Mouse (Mus musculus) layer of hippocampus, adult 2 months (tissue): Measurements from ENCODE around the gene Clgn. TPM values are rescaled to one million over a fixed set of nuclear protein-coding genes. Genes with fewer than 3 reads are reported as not detected.
A peak's percentile ranks its signal among the peaks of the same experiment; 100 is the strongest.

Experiments
- DNase-seq, 2 experiments: peaks; one replicate each; pipeline ENCODE4 v3.0.0; 2022; ENCODE audit warnings: low spot score in 2 of 2
- H3K27ac ChIP-seq: fragments of 200-600 bp; 2 replicates; pipeline ENCODE4 v1.8.1; 2022
- H3K4me3 ChIP-seq: fragments of 200-600 bp; 2 replicates; pipeline ENCODE4 v1.8.1; 2022; ENCODE audit warnings: mild to moderate bottlenecking
- CTCF ChIP-seq: fragments of 200-600 bp; conservative IDR thresholded peaks from 2 replicates; pipeline ENCODE4 v1.8.1; 2022; ENCODE audit warnings: antibody characterized with exemption, mild to moderate bottlenecking, moderate library complexity
- total RNA-seq, 2 experiments: library from RNA; stranded (reverse); gene quantifications; 2 replicates each; pipeline ENCODE4 v1.2.3; 2021

Clgn gene
- total RNA-seq, 2 experiments from 2014 or later = 7.8 to 8.3 TPM

DNA sequence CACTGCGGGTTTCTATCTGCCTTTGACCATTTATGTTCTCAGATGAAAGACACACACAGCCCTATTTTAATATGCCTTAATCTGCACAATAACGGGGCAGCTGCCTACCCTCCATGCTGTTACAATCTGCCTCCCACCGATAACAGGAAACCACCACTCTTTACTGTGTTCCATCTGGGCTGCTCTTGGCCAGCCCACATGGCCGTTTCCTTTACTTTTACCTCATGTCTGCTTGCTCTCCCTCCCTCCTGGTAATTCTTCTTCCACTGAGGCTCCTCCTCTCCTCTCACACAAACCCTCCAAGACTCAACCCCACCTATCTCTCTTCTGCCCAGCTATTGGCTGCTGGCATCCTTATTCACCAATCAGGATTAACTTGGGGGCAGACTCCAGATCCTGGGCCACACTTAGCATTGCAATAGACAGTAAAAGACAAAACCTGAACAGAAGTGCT, 39.4 kb downstream of the Clgn start:
- TF ChIP-seq CTCF = no peak
- peak in 1 of 2 experiments; percentile 15 for DNase-seq
- H3K27ac ChIP-seq = no peak overlapping the region
- H3K4me3 ChIP-seq = no peak overlapping the region

DNA sequence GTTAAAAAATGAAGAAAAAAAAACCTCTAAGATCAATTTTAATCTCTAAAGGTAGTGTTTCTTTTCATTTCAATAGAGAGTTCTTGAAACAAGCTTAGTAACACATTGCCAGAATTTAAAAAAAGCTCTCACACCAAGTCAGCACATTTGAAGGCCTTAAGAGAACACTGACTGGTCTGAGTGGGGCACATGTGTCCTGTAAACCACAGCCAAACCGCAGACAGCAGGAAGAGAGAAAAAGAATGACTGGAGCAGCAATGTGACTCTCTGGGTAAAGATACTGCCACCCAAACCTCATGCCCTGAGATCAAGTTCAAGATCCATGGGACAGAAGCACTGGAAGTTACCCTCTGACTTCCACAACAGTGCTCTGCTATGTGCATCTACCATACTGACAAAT, 47.4 kb downstream of the Clgn start:
- no peak for TF ChIP-seq CTCF
- no peak for DNase-seq
- no peak overlapping the region for H3K4me3 ChIP-seq
- no peak overlapping the region for H3K27ac ChIP-seq

DNA sequence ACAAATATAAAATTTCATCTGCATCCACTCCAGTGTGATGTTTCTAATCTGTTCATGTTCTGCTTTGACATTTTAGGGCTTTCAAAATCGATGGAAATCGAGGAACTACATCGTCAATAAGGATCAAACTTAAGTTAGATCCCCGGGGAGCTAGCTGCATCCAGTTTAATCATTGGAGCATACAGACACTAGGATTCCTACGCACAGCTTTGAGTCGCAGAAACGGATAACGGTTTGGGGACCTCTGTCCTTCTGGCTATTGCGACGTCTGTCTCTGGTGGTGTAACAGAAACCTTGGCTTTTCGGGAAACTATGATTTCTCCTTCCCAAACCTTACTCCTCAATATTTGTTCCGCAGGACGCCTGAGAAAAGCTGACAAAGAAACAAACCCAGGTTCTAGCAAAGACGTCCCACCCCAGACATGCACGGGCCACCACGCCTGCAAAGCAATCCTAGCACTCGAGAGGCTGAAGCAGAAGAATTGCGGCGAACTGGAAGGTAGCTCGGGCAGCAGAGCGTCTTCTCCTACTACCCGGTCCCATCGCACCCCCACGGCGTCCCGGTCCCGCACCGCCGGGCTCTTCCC, 52.1 kb downstream of the Clgn start:
- H3K27ac ChIP-seq = peak overlapping the region; percentile 87
- no peak for TF ChIP-seq CTCF
- H3K4me3 ChIP-seq = peak overlapping the region; percentile 94
- DNase-seq = peak in 1 of 2 experiments; percentile 18

DNA sequence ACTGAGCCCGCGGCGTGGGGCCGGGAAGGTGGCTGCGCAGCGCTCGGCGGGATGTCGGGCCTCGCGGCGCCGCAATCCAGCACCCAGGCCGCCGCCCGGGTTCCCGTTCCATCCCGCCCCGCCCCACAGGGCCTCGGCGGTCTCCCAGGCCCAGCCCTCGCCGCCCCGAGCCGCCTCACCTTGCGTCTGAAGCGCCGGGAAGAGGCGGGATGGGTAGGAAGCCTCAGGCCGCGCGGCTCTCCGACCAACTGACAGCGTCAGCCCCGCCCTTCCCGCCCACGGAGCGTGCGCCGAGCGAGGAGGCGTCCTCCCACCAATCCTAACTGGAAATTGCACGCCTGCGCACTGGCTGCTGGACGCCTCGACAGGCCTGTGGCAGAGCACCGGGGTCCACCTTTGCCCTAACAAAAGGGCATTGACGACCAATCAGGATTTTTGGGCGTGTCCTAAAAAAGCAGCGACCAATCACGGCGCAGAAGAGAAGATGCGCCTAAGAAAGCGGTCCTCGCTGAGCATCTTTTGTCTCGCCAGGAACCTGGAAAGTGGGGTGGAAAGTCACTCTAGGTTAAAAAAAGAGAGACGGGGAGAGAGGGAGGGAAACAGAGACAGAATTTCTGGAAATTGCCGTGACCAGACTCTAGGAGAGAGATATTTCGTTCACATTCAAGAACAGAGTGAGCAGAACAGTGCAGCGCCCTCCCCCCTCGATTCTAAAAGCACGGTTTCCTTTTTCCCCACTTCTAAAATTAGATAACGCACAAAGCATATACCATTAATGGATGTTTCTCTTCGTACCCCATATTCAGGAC, 52.8 kb downstream of the Clgn start:
- Histone ChIP-seq H3K4me3 (peak overlapping the region; percentile 94), H3K27ac (peak overlapping the region; percentile 87)
- TF ChIP-seq CTCF = no peak
- DNase-seq = peak; percentile 96 to 97

DNA sequence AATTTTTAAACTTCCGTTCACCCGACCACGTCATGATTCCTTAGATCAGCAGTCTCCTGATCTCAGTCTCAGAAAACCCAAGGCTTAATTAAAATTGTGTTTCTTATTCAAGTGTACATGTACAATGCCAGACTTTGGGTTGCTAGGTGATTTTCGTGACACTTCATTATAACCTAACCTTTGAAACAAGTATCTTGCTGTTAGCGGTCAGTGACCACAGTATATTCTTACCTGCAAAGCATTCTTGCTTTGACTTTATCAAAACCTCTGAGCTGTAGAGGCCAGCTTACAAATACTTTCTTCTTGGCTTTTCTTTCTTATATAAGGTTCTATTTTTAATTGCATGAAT, 53.4 kb downstream of the Clgn start:
- TF ChIP-seq CTCF = no peak
- H3K27ac ChIP-seq = peak overlapping the region; percentile 87
- no peak for DNase-seq
- H3K4me3 ChIP-seq = peak overlapping the region; percentile 94

DNA sequence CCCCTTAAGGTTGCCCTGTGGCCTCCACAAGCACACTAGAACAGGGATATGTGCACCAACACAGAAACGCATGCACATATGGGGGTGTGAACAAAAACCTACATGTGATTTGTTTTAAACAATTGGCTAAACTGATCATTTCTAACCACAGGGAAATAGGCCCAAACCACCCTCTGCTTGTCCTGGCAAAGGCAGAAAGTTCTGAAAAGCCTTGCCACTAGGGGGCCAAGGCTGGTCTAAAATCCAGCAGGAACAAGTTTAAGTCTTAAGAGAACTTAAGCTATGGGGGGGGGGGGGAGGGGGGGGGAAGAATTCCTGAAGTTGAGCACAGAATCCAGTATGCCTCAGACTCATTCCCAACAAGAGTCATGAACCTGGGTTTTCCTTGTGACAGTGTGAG, 60.3 kb downstream of the Clgn start:
- Histone ChIP-seq H3K4me3 (no peak overlapping the region), H3K27ac (no peak overlapping the region)
- DNase-seq = no peak
- TF ChIP-seq CTCF = peak; percentile 67

DNA sequence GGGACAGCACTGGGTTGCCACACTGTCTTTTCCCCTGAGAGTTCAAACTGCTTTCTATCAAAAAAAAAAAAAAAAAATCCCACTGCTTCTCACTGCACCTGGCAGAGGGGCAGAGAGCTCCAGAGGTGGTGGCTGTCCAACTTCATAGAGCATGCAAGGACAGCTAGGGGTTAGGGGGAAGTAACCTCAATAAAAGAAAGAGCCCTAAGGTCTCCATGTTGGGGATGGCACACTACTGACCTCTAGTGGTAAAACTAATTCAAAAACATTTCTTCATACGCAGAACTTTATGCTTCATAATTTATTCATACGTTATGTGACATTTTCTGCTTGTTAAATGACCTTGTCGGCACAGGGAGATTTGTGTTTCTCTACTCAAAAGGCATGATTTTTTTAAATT, 61.4 kb downstream of the Clgn start:
- Histone ChIP-seq H3K27ac (no peak overlapping the region), H3K4me3 (no peak overlapping the region)
- TF ChIP-seq CTCF = peak; percentile 88
- no peak for DNase-seq

DNA sequence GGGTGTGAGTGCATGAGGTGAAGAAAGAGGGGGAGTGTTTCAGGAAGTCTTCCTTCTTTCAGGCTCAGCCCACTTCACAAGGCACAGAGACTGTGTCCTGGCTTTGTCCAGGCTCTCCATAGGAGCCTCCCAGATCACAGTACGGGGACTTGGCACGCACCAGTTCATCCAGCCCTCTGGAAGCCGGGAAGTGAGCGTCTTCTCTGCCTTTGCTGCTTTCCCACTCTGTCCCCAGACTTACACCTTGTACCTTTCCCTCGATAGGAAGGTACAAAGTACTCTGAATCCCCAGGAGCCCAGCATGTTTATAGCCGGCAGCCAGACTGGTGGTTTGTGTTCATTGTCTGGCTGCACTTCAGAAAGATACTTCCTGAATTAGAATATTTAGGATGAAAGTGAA, 67.5 kb downstream of the Clgn start:
- no peak overlapping the region for H3K27ac ChIP-seq
- no peak overlapping the region for H3K4me3 ChIP-seq
- TF ChIP-seq CTCF = no peak
- no peak for DNase-seq

DNA sequence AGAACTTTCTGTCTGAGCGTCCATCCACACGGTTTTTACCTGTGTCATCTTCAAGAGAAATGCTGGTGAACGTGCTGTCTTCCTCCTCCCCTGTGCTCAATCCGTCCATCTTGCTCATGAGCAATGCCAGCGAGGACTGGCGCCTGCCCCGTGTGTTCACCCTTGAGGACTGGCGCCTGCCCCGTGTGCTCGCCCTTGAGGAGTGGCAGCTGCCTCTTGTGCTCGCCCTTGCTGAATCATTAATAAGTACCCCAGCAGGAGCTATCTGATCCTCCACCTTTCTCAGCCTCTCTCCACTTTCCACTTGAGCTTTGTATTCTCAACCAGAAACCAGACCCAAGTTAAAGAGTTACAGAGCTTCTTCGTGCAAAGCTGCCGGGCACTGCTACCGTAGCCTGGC, 68.6 kb downstream of the Clgn start, which contains the start of gene Scoc:
Gene Scoc, minus strand, starts transcription at position 170 of the 400 bp plus-strand sequence.
- DNase-seq = no peak
- no peak for TF ChIP-seq CTCF

DNA sequence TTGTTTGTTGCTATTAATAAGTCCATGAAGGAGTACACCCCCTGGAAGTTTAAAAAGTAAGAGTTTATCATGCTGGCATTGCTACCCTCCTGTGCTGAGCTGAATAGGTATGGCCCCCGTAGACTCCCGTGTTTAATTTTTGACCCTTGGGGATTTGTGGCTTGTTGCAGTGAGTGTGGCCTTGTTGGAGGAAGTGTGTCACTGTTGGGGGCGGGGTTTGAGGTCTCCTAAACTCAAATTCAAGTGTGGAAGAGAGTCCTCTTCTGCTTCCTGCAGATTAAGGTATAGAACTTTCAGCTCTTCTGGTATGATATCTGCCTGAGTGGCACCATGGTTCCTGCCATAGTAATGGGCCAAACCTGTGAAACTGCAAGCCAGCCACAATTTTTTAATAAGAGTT, 69.9 kb downstream of the Clgn start:
- Histone ChIP-seq H3K4me3 (no peak overlapping the region), H3K27ac (no peak overlapping the region)
- DNase-seq = no peak
- TF ChIP-seq CTCF = no peak

More for the DNA sequence above, 68.6 kb downstream of the Clgn start, which contains the start of gene Scoc:
- H3K27ac ChIP-seq = no peak within 1 kb of the TSS
- no peak within 1 kb of the TSS for H3K4me3 ChIP-seq

Other genes with a start within 250 kb of the Clgn start
- 10 to 100 TPM; 64.3 to 65.7 TPM for gene Tbc1d9, start 224.5 kb upstream of the Clgn start, total RNA-seq
- 1 to 10 TPM; 1.1 to 1.4 TPM for gene Gm10645, start 223.7 kb upstream of the Clgn start, total RNA-seq
- gene Ucp1, start 99.5 kb upstream of the Clgn start, total RNA-seq = not detected
- gene Elmod2, start 57.4 kb upstream of the Clgn start, total RNA-seq = 10 to 100 TPM; 14.7 to 16.6 TPM
- not detected for gene Mgat4d, start 41.4 kb upstream of the Clgn start, total RNA-seq
- gene Scoc, start 68.5 kb downstream of the Clgn start, total RNA-seq = 100 to 1,000 TPM; 211 to 218 TPM
- gene Olfr370, start 145.9 kb downstream of the Clgn start, total RNA-seq = not detected
- gene Ndufb7, start 176.8 kb downstream of the Clgn start, total RNA-seq = 100 to 1,000 TPM; 154 to 156 TPM
- gene Tecr, start 218.1 kb downstream of the Clgn start, total RNA-seq = 100 to 1,000 TPM; 503 to 542 TPM
- 10 to 100 TPM; 36.5 to 37.6 TPM for gene Dnajb1, start 218.3 kb downstream of the Clgn start, total RNA-seq